Mouse (Mus musculus) megakaryocyte, embryonic 14.5 days (primary cell): ENCODE results near the gene Dnah11.

ENCODE experiments used
- FLI1 ChIP-seq: IDR thresholded peaks from 2 replicates; pipeline ENCODE4 v1.6.1; 2012; ENCODE audit warnings: low read length, inconsistent platforms, mixed read lengths
- GATA1 ChIP-seq: IDR thresholded peaks from 3 replicates; pipeline ENCODE4 v1.6.1; 2012; ENCODE audit warnings: mixed read lengths, low read length, inconsistent platforms, borderline replicate concordance

GRCm38 (mm10) chr12:117840705-117841104 is 358.1 kb downstream of the Dnah11 start:
- TF ChIP-seq GATA1 (no peak), FLI1 (no peak)
